Mouse (Mus musculus) liver, embryonic 14 days (tissue): ENCODE measurements around the gene Hcn4. TPM values are rescaled to one million over a fixed set of nuclear protein-coding genes. Genes with fewer than 3 reads are reported as not detected.

Experiments
- polyA plus RNA-seq: library from polyadenylated mRNA; depleted of rRNA; stranded (reverse); fragments of >200 nt; gene quantifications from 2 replicates; pipeline ENCODE4 v1.2.3, GENCODE M21; 2012; rRNA removed

The Hcn4 gene
- polyA plus RNA-seq = 0.01 TPM in 2 replicates

DNA sequence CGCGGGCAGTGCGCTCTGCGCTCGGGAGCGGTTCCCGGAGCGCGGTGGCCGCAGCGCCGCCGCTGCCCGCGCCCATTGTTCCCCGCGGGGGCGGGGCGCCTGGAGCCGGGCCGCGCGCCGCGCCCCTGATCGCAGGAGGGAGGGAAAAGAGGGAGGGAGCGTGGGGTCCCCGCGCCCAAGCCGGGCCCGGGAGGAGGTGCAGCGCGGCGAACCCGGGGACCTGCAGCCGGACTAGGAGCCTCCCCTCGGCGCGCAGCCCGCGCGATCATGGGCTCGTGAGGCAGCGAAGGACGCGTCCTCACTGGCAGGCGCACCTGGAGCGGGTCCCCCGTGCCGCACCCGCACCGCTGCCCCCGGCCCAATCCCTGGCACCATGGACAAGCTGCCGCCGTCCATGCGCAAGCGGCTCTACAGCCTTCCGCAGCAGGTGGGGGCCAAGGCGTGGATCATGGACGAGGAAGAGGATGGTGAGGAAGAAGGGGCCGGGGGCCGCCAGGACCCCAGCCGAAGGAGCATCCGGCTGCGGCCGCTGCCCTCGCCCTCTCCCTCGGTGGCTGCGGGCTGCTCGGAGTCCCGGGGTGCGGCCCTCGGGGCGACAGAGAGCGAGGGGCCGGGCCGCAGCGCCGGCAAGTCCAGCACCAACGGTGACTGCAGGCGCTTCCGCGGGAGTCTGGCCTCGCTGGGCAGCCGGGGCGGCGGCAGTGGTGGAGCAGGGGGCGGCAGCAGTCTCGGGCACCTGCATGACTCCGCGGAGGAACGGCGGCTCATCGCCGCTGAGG is at the start of gene Hcn4:
TSS of gene Hcn4 (plus strand) at position 274 of the 779 bp plus-strand sequence.

Other genes starting within 250 kb of the Hcn4 start
- gene Nptn, start 241.2 kb upstream of the Hcn4 start, polyA plus RNA-seq = 118 and 137 TPM in 2 replicates
- gene Rec114, start 79.4 kb upstream of the Hcn4 start, polyA plus RNA-seq = 13.5 and 17.0 TPM in 2 replicates
- gene Neo1, start 213.0 kb downstream of the Hcn4 start, polyA plus RNA-seq = 1.4 and 1.7 TPM in 2 replicates